Mouse (Mus musculus): ENCODE data around the gene Vmn2r20. TPM values are rescaled to one million over a fixed set of nuclear protein-coding genes. Genes with fewer than 3 reads are reported as not detected.

The Vmn2r20 gene
- polyA plus RNA-seq (2014; fragmentation: Illumina TruSeq; extraction: RNeasy Lipid Tissue Mini Kit (QIAGEN cat#74804); ENCODE audit: low read depth, low replicate concordance): 0.01 TPM

GRCm38 (mm10) chr6:123418016-123418415 is at the start of gene Vmn2r20:
Vmn2r20 (minus strand) TSS chr6:123418116.

Other genes starting within 250 kb of the Vmn2r20 start
- gene Clec4b2, start 245.2 kb downstream of the Vmn2r20 start, polyA plus RNA-seq (2014; fragmentation: Illumina TruSeq; extraction: RNeasy Lipid Tissue Mini Kit (QIAGEN cat#74804); ENCODE audit: low read depth, low replicate concordance): not detected
- 4.0 TPM for gene Clec4n, start 188.3 kb downstream of the Vmn2r20 start, polyA plus RNA-seq (2014; fragmentation: Illumina TruSeq; extraction: RNeasy Lipid Tissue Mini Kit (QIAGEN cat#74804); ENCODE audit: low read depth, low replicate concordance)
- gene Clec4d, start 156.0 kb downstream of the Vmn2r20 start, polyA plus RNA-seq (2014; fragmentation: Illumina TruSeq; extraction: RNeasy Lipid Tissue Mini Kit (QIAGEN cat#74804); ENCODE audit: low read depth, low replicate concordance): not detected
- gene Clec4e, start 128.2 kb downstream of the Vmn2r20 start, polyA plus RNA-seq (2014; fragmentation: Illumina TruSeq; extraction: RNeasy Lipid Tissue Mini Kit (QIAGEN cat#74804); ENCODE audit: low read depth, low replicate concordance): not detected
- gene Vmn2r19, start 109.8 kb downstream of the Vmn2r20 start, polyA plus RNA-seq (2014; fragmentation: Illumina TruSeq; extraction: RNeasy Lipid Tissue Mini Kit (QIAGEN cat#74804); ENCODE audit: low read depth, low replicate concordance): 0.31 TPM
- gene Vmn2r21, start 115.3 kb upstream of the Vmn2r20 start, polyA plus RNA-seq (2014; fragmentation: Illumina TruSeq; extraction: RNeasy Lipid Tissue Mini Kit (QIAGEN cat#74804); ENCODE audit: low read depth, low replicate concordance): not detected
- not detected for gene Vmn2r22, start 232.6 kb upstream of the Vmn2r20 start, polyA plus RNA-seq (2014; fragmentation: Illumina TruSeq; extraction: RNeasy Lipid Tissue Mini Kit (QIAGEN cat#74804); ENCODE audit: low read depth, low replicate concordance)

Data from testis, adult 10 weeks (tissue).